Mouse (Mus musculus) right cerebral cortex, adult 18-20 months (tissue): Measurements from ENCODE around the gene Fchsd2.
A peak's percentile ranks its signal among the peaks of the same experiment; 100 is the strongest.

Experiments used
- DNase-seq: peaks from one replicate; pipeline ENCODE4 v3.0.0; 2022; ENCODE audit warnings: mixed read lengths

Fchsd2 gene

DNA sequence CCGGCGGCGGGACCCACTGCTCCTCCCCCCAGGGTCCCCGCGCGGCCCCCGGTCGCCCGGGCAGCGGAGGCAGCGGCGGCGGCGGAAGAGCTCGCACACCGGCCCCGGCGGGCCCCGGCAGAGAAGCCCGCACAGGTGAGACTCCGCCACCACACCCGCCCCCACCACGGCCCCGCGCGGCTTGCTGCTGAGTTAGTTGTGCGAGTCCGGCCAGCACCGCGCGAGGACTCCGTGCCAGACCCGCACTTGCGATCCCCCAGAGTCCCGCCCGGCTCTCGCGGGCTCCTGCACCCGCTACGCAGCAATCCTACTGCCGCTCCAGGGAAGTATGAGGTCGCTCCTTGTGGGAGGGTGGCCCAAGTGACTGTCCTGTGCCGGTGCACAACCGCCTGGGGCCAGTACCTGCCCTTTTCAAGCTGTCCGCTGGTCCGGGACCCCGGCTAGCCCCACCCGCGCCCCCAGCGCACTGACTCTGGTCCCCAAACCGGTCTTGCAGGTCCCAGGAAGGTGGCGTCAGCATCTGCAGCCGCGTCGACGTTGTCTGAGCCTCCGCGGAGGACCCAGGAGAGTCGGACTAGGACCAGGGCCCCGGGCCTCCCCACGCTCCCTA, 228.7 kb downstream of the Fchsd2 start:
- peak; percentile 39 for DNase-seq

DNA sequence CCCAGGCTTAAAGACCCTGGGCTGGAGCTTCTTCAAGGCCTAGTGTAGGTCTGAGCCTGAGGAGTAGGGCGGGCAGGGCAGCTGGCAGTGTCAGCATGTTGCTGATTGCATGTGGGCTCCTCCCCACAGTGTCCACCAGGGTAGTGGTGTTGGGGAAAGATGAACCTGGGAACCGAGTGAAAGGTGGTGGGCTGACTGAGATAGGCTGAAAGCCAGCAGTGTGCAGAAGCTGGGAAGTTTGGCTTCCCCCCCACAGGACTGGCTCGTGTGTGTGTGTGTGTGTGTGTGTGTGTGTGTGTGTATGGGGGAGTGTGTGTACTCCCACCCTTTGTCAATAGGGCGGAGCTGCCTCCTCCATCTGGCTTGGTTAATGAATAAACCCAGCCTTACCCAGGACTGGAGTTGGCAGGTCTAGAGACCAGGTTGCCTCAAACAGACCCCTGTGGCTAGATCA, 230.5 kb downstream of the Fchsd2 start:
- DNase-seq, result no peak

DNA sequence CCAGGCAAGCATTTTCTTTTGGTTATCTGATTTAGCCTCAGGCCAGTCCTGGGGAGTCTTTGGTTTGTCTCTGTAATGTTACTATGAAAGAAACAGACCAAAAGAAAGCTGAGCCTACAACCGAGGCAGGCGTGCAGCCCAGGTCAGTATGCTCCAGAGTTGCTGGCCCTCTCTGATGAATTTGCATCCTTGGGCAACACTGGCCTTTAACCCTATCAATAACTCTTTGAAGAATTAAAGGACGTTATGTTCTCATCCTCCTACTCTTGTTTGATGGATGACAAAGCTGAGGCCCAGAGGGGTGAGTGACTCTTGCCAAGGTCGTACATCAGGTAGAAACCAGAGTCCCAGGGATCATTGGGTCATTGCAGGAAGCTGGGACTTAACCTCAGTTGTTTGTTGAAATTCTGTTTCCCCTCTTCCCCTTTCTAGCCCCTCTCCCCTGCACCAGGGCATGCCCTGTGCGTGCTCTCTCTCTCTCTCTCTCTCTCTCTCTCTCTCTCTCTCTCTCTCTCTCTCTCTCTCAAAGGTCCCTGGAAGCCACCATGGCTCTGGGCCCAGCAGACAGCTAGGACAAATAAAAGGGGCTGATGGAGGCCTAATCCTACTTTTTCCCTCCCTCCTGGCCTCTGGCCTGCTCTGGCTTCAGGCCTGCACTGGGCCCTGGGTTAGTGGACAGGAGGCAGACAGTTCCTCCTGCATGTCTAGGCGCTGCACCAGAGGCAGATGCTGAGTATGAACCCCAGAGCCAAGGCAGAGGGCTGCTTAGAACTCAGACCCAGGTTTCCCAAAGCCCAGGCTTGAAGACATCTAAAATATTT, 231.7 kb downstream of the Fchsd2 start:
- no peak for DNase-seq

- DNase-seq, result no peak
Measured at GRCm38 (mm10) chr7:101326006-101326405, 233.3 kb downstream of the Fchsd2 start.

DNA sequence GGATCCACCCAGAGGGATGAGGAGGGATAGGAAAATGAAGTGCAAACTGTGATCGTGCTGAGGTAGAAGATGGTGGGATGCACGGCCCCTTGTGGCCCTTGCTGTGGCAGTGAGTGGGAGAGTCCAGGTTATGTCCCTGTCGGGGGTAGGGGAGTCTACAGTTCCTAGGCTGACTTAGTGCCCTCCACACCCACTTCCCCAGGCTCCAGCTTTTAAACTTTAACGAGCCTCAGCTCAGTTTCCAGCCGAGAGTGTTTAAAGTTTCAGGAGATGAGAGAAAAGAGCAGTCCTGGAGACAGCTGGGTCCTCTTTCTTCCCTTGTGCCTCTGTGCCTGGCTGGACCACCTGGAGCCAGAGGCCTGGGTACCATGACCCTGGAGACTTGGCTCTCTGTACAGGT, 234.6 kb downstream of the Fchsd2 start:
- DNase-seq, result no peak

DNA sequence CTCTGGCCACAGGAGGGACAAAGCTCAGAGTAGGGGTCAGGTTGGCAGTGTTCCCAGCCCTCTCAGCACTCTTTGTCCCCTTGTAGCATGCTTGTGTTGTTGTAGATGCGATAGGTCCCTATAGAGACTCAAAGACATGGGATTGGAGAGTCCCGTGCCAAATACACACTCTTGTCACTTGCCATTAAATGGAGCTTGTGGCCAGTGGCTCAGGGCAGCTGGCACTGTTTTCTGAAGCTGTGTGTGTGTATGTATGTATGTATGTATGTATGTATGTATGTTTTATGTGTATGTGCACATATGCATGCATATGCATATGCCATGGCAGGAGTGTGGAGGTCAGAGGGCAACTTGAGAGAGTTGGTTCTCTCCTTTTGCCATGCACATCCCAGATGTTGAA, 235.1 kb downstream of the Fchsd2 start:
- DNase-seq, result no peak

- DNase-seq, result peak; percentile 84
Measured at GRCm38 (mm10) chr7:101328621-101329158, 236.0 kb downstream of the Fchsd2 start.

DNA sequence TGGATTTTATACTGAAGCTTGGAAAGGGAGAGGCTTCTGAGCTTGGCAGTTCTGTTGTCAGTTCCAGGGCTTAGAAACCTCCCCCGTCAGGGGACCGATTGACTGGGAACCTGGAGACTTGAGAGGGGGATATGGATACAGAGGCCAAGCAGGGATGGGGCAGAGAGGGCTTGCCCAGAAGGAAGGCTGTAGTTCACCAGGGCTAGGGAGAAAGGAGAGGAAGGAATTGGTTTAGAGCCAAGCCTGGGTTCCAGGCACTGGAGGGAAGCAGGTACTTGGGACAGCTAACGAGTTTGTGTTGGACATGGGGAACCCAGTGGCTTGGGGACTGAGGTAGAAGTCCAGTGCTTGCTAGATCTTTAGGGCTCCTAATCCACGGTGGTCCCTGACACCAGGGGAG, 236.9 kb downstream of the Fchsd2 start:
- no peak for DNase-seq

DNA sequence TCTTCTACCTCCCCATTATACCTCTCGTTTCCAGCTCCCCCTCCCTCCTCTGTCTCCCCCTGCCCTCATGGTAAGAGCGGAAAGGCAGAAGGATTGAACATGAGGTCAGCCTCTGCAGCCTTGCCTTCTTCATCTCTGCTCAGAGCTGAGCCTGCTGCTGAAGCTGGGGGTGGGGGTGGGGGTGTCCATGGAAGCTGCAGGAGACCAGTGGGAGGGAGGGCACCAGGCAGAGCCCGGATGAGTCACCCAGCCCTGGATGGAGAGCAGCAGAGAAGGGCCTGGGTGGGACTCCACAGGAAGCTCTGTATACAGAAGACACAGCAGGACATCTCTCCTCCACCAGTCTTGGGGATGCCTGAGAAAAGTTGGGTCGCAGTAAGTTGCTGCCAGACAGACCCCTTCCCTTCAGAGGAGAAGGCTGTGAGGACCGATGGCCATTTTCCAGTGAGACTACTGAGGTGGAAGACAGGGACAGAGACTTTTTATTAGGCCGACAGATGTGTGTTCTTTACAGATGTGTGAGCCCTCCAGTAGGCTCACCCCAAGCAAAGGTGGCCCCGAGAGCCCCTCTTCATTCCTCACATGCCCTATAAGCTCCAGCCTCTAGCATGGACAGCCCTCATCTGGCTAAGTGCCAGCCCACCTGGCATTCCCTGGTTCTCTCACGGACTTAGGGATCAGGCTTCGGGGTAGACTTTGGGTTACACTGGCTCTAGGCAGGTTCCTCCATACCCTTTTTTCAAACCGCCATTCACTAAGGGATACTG, 237.6 kb downstream of the Fchsd2 start:
- no peak for DNase-seq

GRCm38 (mm10) chr7:101330841-101331173, 238.1 kb downstream of the Fchsd2 start:
- DNase-seq, result no peak

GRCm38 (mm10) chr7:101332045-101332831, 239.6 kb downstream of the Fchsd2 start:
- DNase-seq, result no peak
